Mouse (Mus musculus): ENCODE measurements around the gene Pitpnm2. TPM values are rescaled to one million over a fixed set of nuclear protein-coding genes. Genes with fewer than 3 reads are reported as not detected.
A peak's percentile ranks its signal among the peaks of the same experiment; 100 is the strongest.

Pitpnm2 gene
- total RNA-seq, 2 experiments from 2014 or later = 255 to 312 TPM

DNA sequence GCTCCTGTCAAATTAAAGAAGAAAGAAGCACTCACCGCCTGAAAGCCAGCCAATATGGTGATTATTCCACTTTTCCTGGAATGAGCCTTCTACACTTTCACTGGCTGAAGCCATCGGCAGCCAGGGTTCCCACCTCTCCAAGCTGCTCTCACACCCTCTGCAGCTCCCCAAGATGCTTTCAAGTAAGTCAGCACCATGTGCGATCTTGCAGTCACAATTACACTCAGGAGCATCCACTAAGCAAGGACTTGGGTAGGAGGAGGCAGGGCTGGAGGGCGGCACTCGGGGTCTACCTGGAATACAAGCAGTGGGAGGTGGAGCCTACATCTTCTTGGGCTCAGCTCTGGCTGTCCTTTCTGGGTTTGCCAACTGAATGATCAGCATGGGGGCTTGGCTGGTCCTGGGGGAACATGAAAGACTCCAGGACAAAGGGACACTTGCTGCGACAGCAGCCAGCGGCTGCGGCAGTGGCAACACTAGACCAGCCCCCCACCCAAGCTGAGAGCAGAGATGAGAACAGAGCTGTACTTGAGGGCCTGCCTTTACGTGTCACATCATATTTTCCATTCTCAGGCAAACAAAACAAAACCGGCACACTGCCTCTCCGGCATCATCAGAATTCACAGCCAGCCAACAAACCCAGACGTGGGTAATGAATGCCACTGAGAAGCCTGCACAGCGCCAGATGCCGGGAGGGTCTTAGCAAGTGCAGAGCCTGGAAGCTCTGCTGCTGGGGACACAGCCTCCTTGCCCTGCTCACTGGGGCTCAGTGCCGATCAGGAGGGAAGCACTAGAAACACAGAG, 64.5 kb downstream of the Pitpnm2 start:
- DNase-seq (ENCODE audit: extremely low spot score in 1 of 2, low spot score in 1 of 2) = no peak

- DNase-seq (ENCODE audit: extremely low spot score in 1 of 2, low spot score in 1 of 2) = no peak
Measured at GRCm38 (mm10) chr5:124184191-124184590, 65.4 kb downstream of the Pitpnm2 start.

DNA sequence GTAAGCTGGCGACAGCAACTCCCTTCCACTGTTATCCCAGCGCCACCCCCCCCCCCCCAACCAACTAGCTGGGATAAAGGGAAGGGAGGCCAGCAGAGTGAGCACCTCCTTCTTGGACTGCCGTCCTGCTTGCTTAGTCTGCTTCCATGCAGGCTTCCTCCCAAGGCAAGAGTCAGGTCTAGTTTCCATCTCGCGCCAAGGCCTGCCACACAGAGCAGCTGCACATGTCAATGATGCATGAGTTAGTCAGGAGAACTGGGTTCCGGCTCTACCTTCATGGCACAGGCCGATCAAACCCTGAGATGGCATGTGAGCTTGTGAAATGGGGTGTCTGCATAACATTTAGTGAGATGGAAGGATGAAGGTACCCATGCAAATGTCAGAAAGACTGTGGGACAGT, 66.9 kb downstream of the Pitpnm2 start:
- DNase-seq (ENCODE audit: extremely low spot score in 1 of 2, low spot score in 1 of 2) = no peak

GRCm38 (mm10) chr5:124182097-124182496, 67.5 kb downstream of the Pitpnm2 start:
- no peak for DNase-seq (ENCODE audit: extremely low spot score in 1 of 2, low spot score in 1 of 2)

DNA sequence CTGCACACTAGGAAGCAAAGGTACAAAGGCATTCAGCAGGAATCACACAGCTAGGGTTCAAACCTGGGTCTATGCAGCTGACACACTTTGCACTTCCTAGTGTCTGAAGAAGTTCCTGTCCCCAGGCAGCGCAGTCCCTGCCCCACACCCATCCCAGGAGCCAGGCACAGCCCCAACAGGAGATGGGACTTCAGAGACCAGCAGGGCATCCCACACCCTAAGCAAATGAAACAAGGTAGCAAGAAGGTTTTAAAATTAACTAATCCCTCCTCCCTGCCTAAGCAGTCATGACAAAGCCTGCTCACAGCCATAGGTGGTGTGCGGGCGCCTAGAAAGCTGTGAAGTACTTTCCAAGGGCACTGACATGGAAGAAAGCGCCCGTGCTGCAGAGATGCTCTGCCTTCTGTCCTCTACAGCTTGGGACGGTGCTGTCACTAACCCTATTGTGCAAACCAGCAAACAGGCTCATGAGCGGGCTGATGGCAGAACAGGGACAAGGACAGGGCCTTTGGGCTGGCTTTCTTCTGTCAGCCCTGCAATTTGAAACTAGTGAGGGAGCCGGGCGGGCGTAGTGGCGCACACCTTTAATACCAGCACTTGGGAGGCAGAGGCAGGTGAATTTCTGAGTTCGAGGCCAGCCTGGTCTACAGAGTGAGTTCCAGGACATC, 68.9 kb downstream of the Pitpnm2 start:
- DNase-seq (ENCODE audit: extremely low spot score in 1 of 2, low spot score in 1 of 2) = no peak

- DNase-seq (ENCODE audit: extremely low spot score in 1 of 2, low spot score in 1 of 2) = no peak
Measured at GRCm38 (mm10) chr5:124179411-124179810, 70.1 kb downstream of the Pitpnm2 start.

GRCm38 (mm10) chr5:124176726-124177132, 72.8 kb downstream of the Pitpnm2 start:
- no peak for DNase-seq (ENCODE audit: extremely low spot score in 1 of 2, low spot score in 1 of 2)

DNA sequence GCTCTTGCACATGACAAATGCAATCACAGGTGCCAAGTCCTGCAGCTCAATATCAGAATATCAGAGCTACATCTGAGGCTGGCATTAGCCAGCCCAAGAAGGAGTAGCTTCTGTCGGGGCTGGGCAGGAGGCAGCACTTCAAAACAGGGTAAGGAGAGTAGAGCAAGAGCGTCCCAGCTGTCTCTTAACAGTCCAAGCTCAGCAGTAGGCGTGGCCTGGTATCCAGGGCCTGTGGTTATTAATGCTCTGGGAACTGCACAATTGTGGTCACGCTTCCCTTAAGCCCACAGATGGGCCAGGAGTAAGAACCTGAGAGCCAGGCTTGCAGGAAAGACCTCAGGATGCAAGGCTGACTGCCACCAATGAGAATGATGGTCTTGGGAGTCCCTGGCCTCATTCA, 74.4 kb downstream of the Pitpnm2 start:
- no peak for DNase-seq (ENCODE audit: extremely low spot score in 1 of 2, low spot score in 1 of 2)

DNA sequence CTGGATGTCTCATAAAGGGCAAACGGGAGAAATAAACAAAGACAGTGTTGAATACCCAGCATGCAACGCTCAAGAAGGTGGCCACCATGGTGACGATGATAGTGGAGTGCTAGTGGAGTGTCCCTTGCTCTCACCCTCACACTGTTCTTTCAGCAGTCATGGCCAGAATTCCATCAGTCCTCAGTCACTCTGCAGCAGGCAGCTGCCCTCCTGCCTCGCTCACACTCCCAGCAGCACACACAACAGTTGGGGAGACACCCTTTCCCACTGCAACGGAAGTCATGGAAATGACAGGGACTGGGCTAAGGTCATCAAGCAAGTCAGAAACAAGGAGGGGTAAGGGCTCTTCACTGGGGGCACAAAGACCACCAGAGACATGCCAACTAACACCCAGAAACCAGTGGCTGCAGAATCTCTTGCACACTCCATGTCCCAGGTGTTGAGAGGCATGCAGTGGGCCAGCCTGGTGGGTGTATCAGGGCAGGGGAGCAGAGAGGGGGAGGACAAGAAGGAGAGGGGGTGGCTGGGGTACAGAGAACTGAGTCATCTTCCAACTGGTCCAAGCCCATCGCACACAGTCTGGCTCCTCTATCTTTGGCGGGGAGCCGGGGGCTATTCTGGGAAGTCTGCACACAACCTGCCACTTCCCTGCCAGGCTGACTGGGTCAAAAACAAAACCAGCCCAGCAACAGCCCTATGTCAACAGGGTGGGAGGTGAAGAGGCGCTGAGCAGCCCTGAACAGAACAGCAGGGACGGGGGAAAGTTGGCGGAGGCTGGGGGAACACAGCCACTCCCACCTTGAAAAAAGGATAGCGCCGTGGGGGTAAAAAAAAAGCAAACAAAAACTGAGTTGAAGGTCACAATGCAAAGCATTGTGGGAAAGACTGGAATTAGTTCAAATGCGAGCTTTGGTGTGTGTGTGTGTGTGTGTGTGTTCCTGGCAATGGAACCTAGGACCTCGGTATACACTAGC, 76.3 kb downstream of the Pitpnm2 start:
- peak; percentile 49 to 62 for DNase-seq (ENCODE audit: extremely low spot score in 1 of 2, low spot score in 1 of 2)

GRCm38 (mm10) chr5:124172246-124172645, 77.3 kb downstream of the Pitpnm2 start:
- no peak for DNase-seq (ENCODE audit: extremely low spot score in 1 of 2, low spot score in 1 of 2)

DNA sequence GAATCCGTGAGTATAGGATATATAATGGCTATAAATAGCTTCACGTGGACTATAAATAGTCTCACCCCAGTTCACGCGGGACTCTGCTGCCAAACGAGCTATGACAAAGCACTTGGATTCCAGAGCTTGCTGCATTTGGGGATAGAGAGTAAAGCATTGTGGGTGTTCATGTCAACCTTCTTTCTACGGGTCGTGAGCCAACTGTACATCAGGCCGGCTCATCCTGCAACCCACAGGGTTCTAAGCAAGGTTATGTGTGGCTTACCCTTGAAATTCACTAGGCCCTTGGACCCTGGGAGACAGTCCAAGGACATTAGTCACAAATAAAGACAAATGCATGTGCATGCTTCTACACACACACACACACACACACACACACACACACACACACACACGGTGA, 77.8 kb downstream of the Pitpnm2 start:
- DNase-seq (ENCODE audit: extremely low spot score in 1 of 2, low spot score in 1 of 2) = no peak

- DNase-seq (ENCODE audit: extremely low spot score in 1 of 2, low spot score in 1 of 2) = no peak
Measured at GRCm38 (mm10) chr5:124169224-124169621, 80.3 kb downstream of the Pitpnm2 start.

DNA sequence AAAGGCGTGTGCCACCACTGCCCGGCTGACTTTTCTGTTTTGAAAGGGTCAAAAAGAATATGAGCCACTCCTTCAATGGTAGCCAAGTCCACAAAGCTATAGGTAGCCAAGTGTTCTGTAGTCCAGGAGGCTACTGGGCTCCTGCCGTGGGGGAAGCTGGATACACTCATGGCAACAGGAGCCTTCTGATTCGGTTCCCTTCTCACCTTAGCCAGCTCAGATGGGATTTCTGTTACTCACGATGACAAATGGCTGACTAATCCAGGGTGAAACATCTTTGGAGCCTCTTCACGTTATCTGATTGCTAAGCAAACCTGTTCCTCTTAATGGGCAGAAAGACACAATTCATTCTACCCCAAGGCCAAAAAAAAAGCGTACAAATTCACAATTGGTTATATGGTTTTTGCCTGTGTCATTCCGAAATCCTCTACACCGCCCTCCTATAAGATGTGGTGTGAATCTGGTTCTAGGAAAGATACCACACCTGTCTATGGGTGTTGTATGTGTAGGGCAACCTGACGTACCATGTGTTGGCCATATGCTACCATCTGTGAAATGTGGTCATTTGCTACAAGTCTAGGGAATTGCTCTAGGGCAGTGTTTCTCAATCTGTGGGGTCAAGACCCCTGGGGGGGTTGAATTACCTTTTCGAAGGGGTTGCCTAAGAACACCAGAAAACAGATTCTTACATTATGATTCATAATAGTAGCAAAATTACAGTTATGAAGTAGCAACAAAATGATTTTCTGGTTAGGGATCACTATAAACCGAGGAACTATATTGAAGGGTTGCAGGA, 80.9 kb downstream of the Pitpnm2 start:
- no peak for DNase-seq (ENCODE audit: extremely low spot score in 1 of 2, low spot score in 1 of 2)

DNA sequence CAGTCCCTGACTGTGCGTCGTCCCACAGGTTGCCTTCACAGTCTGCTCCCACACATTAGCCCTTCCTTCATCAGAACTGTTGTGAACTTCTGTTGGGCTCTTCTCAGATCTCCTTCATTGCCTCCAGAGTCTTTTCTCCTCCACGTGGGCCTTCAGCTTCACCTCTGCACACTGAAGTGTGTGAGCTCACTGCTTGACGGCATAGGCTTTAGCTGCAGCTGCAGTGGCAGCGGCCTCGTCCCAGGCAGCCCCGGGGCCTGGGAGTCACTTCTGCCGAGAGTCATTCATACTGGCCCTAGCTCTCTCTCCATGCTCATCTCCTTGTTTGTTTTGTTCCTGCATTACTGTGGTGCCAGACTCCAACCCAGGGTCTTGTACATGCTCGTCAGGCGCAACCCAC, 81.9 kb downstream of the Pitpnm2 start:
- no peak for DNase-seq (ENCODE audit: extremely low spot score in 1 of 2, low spot score in 1 of 2)

DNA sequence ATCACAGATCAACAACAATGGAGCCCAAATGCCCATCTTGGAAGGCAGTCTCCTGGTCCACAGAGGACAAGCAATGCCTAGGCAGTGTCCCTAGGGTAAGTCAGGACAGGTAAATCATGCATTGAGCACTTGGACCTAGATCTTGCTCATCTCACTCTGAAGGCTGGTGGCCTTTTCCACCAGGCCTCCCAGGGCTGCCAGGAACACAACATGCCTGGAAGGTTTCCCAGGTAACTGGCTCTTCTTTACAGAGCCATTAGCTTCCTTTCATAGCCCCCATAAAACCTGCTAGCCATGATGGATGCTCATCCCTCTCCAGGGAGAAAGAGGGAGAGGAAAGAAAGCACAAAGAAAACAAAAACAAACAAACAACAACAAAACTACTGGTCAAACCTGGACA, 82.8 kb downstream of the Pitpnm2 start:
- DNase-seq (ENCODE audit: extremely low spot score in 1 of 2, low spot score in 1 of 2) = no peak

GRCm38 (mm10) chr5:124165622-124166570, 83.7 kb downstream of the Pitpnm2 start:
- no peak for DNase-seq (ENCODE audit: extremely low spot score in 1 of 2, low spot score in 1 of 2)

DNA sequence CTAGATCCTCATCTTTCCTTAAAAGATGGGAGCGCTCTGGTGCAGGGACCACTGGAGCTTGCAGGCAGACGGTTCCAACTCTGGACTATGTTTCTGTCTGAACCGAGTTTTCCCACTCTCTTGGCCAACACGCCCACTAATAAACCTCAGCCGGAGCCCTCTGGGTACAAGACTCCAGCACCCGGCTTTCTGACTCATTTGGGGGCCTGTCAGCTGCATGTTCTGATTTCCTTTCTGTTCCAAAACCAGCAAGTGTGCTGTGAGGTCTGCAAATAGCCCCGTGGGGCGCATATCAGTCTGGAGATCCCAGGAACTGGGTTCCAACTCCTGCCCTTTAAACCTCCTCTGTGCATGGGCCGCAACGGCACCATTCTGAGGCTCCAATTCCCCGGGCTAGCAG, 86.1 kb downstream of the Pitpnm2 start:
- no peak for DNase-seq (ENCODE audit: extremely low spot score in 1 of 2, low spot score in 1 of 2)

GRCm38 (mm10) chr5:124162577-124162976, 87.0 kb downstream of the Pitpnm2 start:
- DNase-seq (ENCODE audit: extremely low spot score in 1 of 2, low spot score in 1 of 2) = peak in 1 of 2 experiments; percentile 67

- no peak for DNase-seq (ENCODE audit: extremely low spot score in 1 of 2, low spot score in 1 of 2)
Measured at GRCm38 (mm10) chr5:124161831-124162230, 87.7 kb downstream of the Pitpnm2 start.
